Mouse (Mus musculus) hindbrain, postnatal 0 days (tissue): ENCODE results near the gene Eid3. TPM values are rescaled to one million over a fixed set of nuclear protein-coding genes. Genes with fewer than 3 reads are reported as not detected.
A peak's percentile ranks its signal among the peaks of the same experiment; 100 is the strongest.

Experiments
- ATAC-seq: fragments of 200-750 bp; cut with Nextera tagmentation; 2 replicates; pipeline ENCODE4 v1.8.0; 2017; ENCODE audit warnings: mild to moderate bottlenecking, moderate TSS enrichment, moderate library complexity
- DNase-seq: peaks from one replicate; pipeline ENCODE4 v3.0.0-alpha.2; 2015; ENCODE audit warnings: low spot score
- H3K27ac ChIP-seq: fragments of 300-500 bp; sonication (generic); 2 replicates; pipeline ENCODE4 v1.5.1; 2014; ENCODE audit warnings: mild to moderate bottlenecking
- H3K27me3 ChIP-seq: fragments of 300-500 bp; sonication (generic); 2 replicates; pipeline ENCODE4 v1.6.1; 2014; ENCODE audit warnings: low read length, mixed read lengths; ENCODE audit not compliant: insufficient read depth
- H3K36me3 ChIP-seq: fragments of 300-500 bp; sonication (generic); 2 replicates; pipeline ENCODE4 v1.6.1; 2014; ENCODE audit warnings: low read length, mixed read lengths; ENCODE audit not compliant: insufficient read depth
- H3K4me1 ChIP-seq: fragments of 300-500 bp; sonication (generic); 2 replicates; pipeline ENCODE4 v1.6.1; 2014; ENCODE audit warnings: antibody characterized with exemption, low read length, mixed read lengths; ENCODE audit not compliant: insufficient read depth
- H3K4me2 ChIP-seq: fragments of 300-500 bp; sonication (generic); 2 replicates; pipeline ENCODE4 v1.6.1; 2014; ENCODE audit warnings: low read depth, mild to moderate bottlenecking, low read length, moderate library complexity, mixed read lengths
- H3K4me3 ChIP-seq: fragments of 300-500 bp; sonication (generic); 2 replicates; pipeline ENCODE4 v1.5.1; 2014; ENCODE audit warnings: low read length
- H3K9ac ChIP-seq: fragments of 300-500 bp; sonication (generic); replicated peaks from 2 replicates; pipeline ENCODE4 v1.6.1; 2014; ENCODE audit warnings: mild to moderate bottlenecking, low read length, moderate library complexity, mixed read lengths
- H3K9me3 ChIP-seq: fragments of 300-500 bp; sonication (generic); 2 replicates; pipeline ENCODE4 v1.6.1; 2016; ENCODE audit warnings: low read length, mixed read lengths
- CTCF ChIP-seq: IDR thresholded peaks from 2 replicates; pipeline ENCODE4 v1.5.1; 2016; ENCODE audit warnings: antibody characterized with exemption, control low read depth, low read depth
- WGBS: fragments of 180-500 bp; shearing (Covaris S2); extraction: QIAGEN DNeasy Blood & Tissue Kit; methylation state at CpG from one replicate; pipeline ENCODE4 v1.1.7; 2014; 5-methylcytosine and 5-hydroxymethylcytosine counted together
- polyA plus RNA-seq: library from polyadenylated mRNA; unstranded; fragments of >200 nt; fragmentation: Nextera tagmentation; extraction: Ambion mirVana; gene quantifications from 2 replicates; pipeline ENCODE4 v1.2.1, GENCODE M21; 2015
- total RNA-seq: library from RNA; depleted of rRNA; stranded (reverse); fragments of >200 nt; gene quantifications from 2 replicates; pipeline ENCODE4 v1.2.3, GENCODE M21; 2014; rRNA removed

The Eid3 gene
- total and polyA plus RNA-seq, 2 experiments from 2014 or later, result 0.33 to 2.6 TPM

- DNase-seq, result peak; percentile 79
- Histone ChIP-seq H3K9me3 (no peaks in the 10 kb centered on the region), H3K36me3 (peaks cover 16% of the 10 kb centered on the region), H3K27me3 (no peaks in the 10 kb centered on the region), H3K4me2 (no peak overlapping the region), H3K27ac (no peak overlapping the region), H3K4me1 (0 out of 2 replicates have a peak, but pooled peaks cover 7% of the 10 kb centered on the region), H3K4me3 (no peak overlapping the region), H3K9ac (no peak overlapping the region)
- peak; percentile 55; the same call in 1 of the 2 replicates for ATAC-seq
- TF ChIP-seq CTCF, result peak; percentile 89
- WGBS, result 4% methylated on average over 7 of the region's 7 CpGs
These were observed 35.0 kb downstream of the Eid3 start for GRCm38 (mm10) chr10:82901436-82901835.

GRCm38 (mm10) chr10:82908526-82908925, 42.1 kb downstream of the Eid3 start:
- 87% methylated on average over 7 of the region's 7 CpGs for WGBS
- Histone ChIP-seq H3K4me2 (no peak overlapping the region), H3K4me1 (no peaks in the 10 kb centered on the region), H3K4me3 (no peak overlapping the region), H3K9me3 (no peaks in the 10 kb centered on the region), H3K27me3 (no peaks in the 10 kb centered on the region), H3K27ac (no peak overlapping the region), H3K9ac (no peak overlapping the region), H3K36me3 (no peaks in the 10 kb centered on the region)
- no peak for TF ChIP-seq CTCF
- ATAC-seq (no peak), DNase-seq (no peak)

GRCm38 (mm10) chr10:82909382-82909781, 43.0 kb downstream of the Eid3 start:
- 0 out of 2 replicates have a peak, but pooled peaks have one; percentile 37 for ATAC-seq
- Histone ChIP-seq H3K4me1 (no peaks in the 10 kb centered on the region), H3K4me2 (peak overlapping the region; percentile 42), H3K9me3 (no peaks in the 10 kb centered on the region), H3K27ac (no peak overlapping the region), H3K27me3 (no peaks in the 10 kb centered on the region), H3K9ac (no peak overlapping the region), H3K36me3 (no peaks in the 10 kb centered on the region), H3K4me3 (no peak overlapping the region)
- WGBS, result 13% methylated on average over 9 of the region's 9 CpGs
- DNase-seq, result peak; percentile 83
- TF ChIP-seq CTCF, result peak; percentile 88

- no peak for ATAC-seq
- no peak overlapping the region for H3K9ac ChIP-seq
- no peaks in the 10 kb centered on the region for H3K27me3 ChIP-seq
- no peak overlapping the region for H3K4me2 ChIP-seq
- H3K4me1 ChIP-seq, result no peaks in the 10 kb centered on the region
- 79% methylated on average over 3 of the region's 3 CpGs for WGBS
- H3K4me3 ChIP-seq, result no peak overlapping the region
- H3K36me3 ChIP-seq, result no peaks in the 10 kb centered on the region
- H3K27ac ChIP-seq, result no peak overlapping the region
- no peaks in the 10 kb centered on the region for H3K9me3 ChIP-seq
- DNase-seq, result no peak
- peak; percentile 60 for TF ChIP-seq CTCF
These were observed 43.8 kb downstream of the Eid3 start for GRCm38 (mm10) chr10:82910198-82910597.

- no peaks in the 10 kb centered on the region for H3K27me3 ChIP-seq
- H3K4me1 ChIP-seq, result no peaks in the 10 kb centered on the region
- H3K36me3 ChIP-seq, result no peaks in the 10 kb centered on the region
- no peak for TF ChIP-seq CTCF
- H3K4me2 ChIP-seq, result no peak overlapping the region
- H3K4me3 ChIP-seq, result no peak overlapping the region
- no peak for ATAC-seq
- no peak overlapping the region for H3K27ac ChIP-seq
- no peaks in the 10 kb centered on the region for H3K9me3 ChIP-seq
- H3K9ac ChIP-seq, result no peak overlapping the region
- WGBS, result 85% methylated on average over 4 of the region's 4 CpGs
- DNase-seq, result no peak
These were observed 46.8 kb downstream of the Eid3 start for GRCm38 (mm10) chr10:82913238-82913637.

GRCm38 (mm10) chr10:82913772-82914171, 47.3 kb downstream of the Eid3 start:
- H3K27me3 ChIP-seq, result no peaks in the 10 kb centered on the region
- WGBS, result 90% methylated on average over 6 of the region's 6 CpGs
- ATAC-seq, result no peak
- DNase-seq, result no peak
- H3K9ac ChIP-seq, result no peak overlapping the region
- no peaks in the 10 kb centered on the region for H3K36me3 ChIP-seq
- H3K4me3 ChIP-seq, result no peak overlapping the region
- H3K9me3 ChIP-seq, result no peaks in the 10 kb centered on the region
- no peak for TF ChIP-seq CTCF
- H3K4me1 ChIP-seq, result no peaks in the 10 kb centered on the region
- no peak overlapping the region for H3K4me2 ChIP-seq
- no peak overlapping the region for H3K27ac ChIP-seq

Other genes starting within 250 kb of the Eid3 start
- gene 1190007I07Rik, start 243.4 kb upstream of the Eid3 start, total RNA-seq, result 23.3 and 31.0 TPM in 2 replicates
- 35.2 and 38.0 TPM in 2 replicates for gene 1190007I07Rik, start 243.4 kb upstream of the Eid3 start, polyA plus RNA-seq
- gene Tdg, start 236.8 kb upstream of the Eid3 start, total RNA-seq, result 58.9 and 63.9 TPM in 2 replicates
- gene Tdg, start 236.8 kb upstream of the Eid3 start, polyA plus RNA-seq, result 120 and 126 TPM in 2 replicates
- 1.0 and 2.1 TPM in 2 replicates for gene Glt8d2, start 176.0 kb upstream of the Eid3 start, total RNA-seq
- gene Glt8d2, start 176.0 kb upstream of the Eid3 start, polyA plus RNA-seq, result 1.2 and 1.5 TPM in 2 replicates
- 19.2 and 22.9 TPM in 2 replicates for gene Hcfc2, start 170.5 kb upstream of the Eid3 start, total RNA-seq
- gene Hcfc2, start 170.5 kb upstream of the Eid3 start, polyA plus RNA-seq, result 24.8 and 29.7 TPM in 2 replicates
- 30.9 and 34.4 TPM in 2 replicates for gene Nfyb, start 102.5 kb upstream of the Eid3 start, total RNA-seq
- gene Nfyb, start 102.5 kb upstream of the Eid3 start, polyA plus RNA-seq, result 27.3 and 28.1 TPM in 2 replicates
- 79.6 and 80.0 TPM in 2 replicates for gene Txnrd1, start 32.7 kb upstream of the Eid3 start, total RNA-seq
- gene Txnrd1, start 32.7 kb upstream of the Eid3 start, polyA plus RNA-seq, result 62.3 and 64.8 TPM in 2 replicates
- gene Chst11, start 118.9 kb downstream of the Eid3 start, total RNA-seq, result 22.3 and 26.7 TPM in 2 replicates
- gene Chst11, start 118.9 kb downstream of the Eid3 start, polyA plus RNA-seq, result 2.5 and 2.9 TPM in 2 replicates